Comparison of ENCODE assay signal across 19 mouse cellular contexts in the genomic region with DNA sequence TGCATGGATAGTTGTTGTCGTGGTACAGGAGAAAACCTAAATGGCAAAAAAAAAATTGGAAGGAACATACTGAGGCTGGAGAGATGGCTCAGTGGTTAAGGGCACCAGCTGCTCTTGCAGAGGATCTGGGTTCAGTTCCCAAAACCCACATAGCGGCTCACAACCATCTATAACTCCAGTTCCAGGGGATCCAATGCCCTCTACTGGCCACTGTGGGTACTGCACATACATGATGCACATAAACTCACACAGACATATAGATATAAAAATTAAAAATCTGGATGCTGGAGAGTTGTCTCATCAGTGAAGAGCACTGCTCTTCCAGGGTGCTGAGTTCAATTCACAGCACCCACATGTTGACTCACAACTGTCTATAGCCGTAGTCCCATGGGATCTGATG.
DNase-seq lines count a peak whose midpoint lies in the region; ATAC-seq and TF ChIP-seq lines count a peak whose summit lies in the region.
"Had no signal": no experiment of that assay in that cellular context is flagged by ENCODE, and none has a peak within 500 bp of the region (broad histone marks: within the 10 kb centered on the region; RNA-seq: fewer than 3 reads in every experiment).

No protein-coding gene starts in this region.

- ATAC-seq in CD4-positive, CD25-positive, alpha-beta regulatory T cell, adult 4 months = no peak
- ATAC-seq: midbrain, embryonic 16.5 days had no signal

- no peak overlapping the region for H3K4me3 ChIP-seq in layer of hippocampus, adult 2 months
- H3K4me3 ChIP-seq: forebrain, embryonic 12.5 days; heart, embryonic 12.5 days; kidney, embryonic 15.5 days; limb, embryonic 13.5 days; lung, embryonic 15.5 days had no signal

- H3K27ac ChIP-seq in layer of hippocampus, adult 2 months = no peak overlapping the region
- H3K27ac ChIP-seq: forebrain, embryonic 12.5 days; kidney, embryonic 15.5 days; limb, embryonic 13.5 days; lung, embryonic 15.5 days had no signal

- DNase-seq in CD4-positive, CD25-positive, alpha-beta regulatory T cell, adult 2 months (ENCODE audit: low read depth, low spot score) = peak; percentile 26
- DNase-seq in layer of hippocampus, adult 2 months (ENCODE audit: low spot score in 2 of 2) = no peak
- no peak for DNase-seq in layer of hippocampus, adult 9-10 months (ENCODE audit: low spot score)
- DNase-seq in 3T3-L1 (ENCODE audit: low read depth, low spot score) (peak; percentile 13), ZHBTc4 (ENCODE audit: low read depth, low spot score) (peak; percentile 64)
- no peak for DNase-seq in thymus, postnatal 10 days (ENCODE audit: low spot score in 2 of 2)
- no peak for DNase-seq in thymus, adult 18-20 months
- DNase-seq: adrenal gland, adult 2 months; cerebellum, adult 11-12 months; cerebellum, postnatal 25 days; gastrocnemius, postnatal 36 days; heart, postnatal 4 days had no signal

- TF ChIP-seq CTCF in layer of hippocampus, adult 2 months (conservative IDR thresholded peaks at IDR 0.05) = peak; percentile 53

Comparison
In these comparisons a context has a peak if more than half of its experiments do, and no peak if none do; other contexts are left out.
1. DNase-seq: peak in CD4-positive, CD25-positive, alpha-beta regulatory T cell, adult 2 months (single experiment), 3T3-L1 (single experiment) and ZHBTc4 (single experiment); none in layer of hippocampus, adult 2 months (0 of 2), layer of hippocampus, adult 9-10 months (single experiment), thymus, postnatal 10 days (0 of 2) and thymus, adult 18-20 months (0 of 2).